Mouse (Mus musculus): ENCODE results near the gene Naa30.

Gene Naa30

GRCm38 (mm10) chr14:49226471-49226870, 54.4 kb downstream of the Naa30 start:
- DNase-seq (ENCODE audit: inconsistent ontology term): no peak

GRCm38 (mm10) chr14:49226986-49227385, 55.0 kb downstream of the Naa30 start:
- no peak for DNase-seq (ENCODE audit: inconsistent ontology term)

GRCm38 (mm10) chr14:49231845-49232244, 59.8 kb downstream of the Naa30 start:
- DNase-seq (ENCODE audit: inconsistent ontology term): no peak

GRCm38 (mm10) chr14:49234788-49235515, 62.9 kb downstream of the Naa30 start:
- peak; percentile 7 for DNase-seq (ENCODE audit: inconsistent ontology term)

GRCm38 (mm10) chr14:49238206-49238605, 66.2 kb downstream of the Naa30 start:
- peak; percentile 43 for DNase-seq (ENCODE audit: inconsistent ontology term)
